Mouse (Mus musculus) intestine, postnatal 0 days (tissue): ENCODE measurements around the gene Rpap1. TPM values are rescaled to one million over a fixed set of nuclear protein-coding genes. Genes with fewer than 3 reads are reported as not detected.

ENCODE experiments used
- ATAC-seq: fragments of 200-750 bp; cut with Nextera tagmentation; 2 replicates; pipeline ENCODE4 v1.8.0; 2017; ENCODE audit warnings: mild to moderate bottlenecking, moderate TSS enrichment, moderate library complexity
- H3K27ac ChIP-seq: fragments of 300-500 bp; sonication (generic); 2 replicates; pipeline ENCODE4 v1.5.1; 2014; ENCODE audit warnings: mild to moderate bottlenecking, low read depth, low read length, moderate library complexity
- H3K27me3 ChIP-seq: fragments of 300-500 bp; sonication (generic); replicated peaks from 2 replicates; pipeline ENCODE4 v1.6.1; 2014; ENCODE audit warnings: low read length, mixed read lengths; ENCODE audit not compliant: control insufficient read depth, insufficient read depth
- H3K36me3 ChIP-seq: fragments of 300-500 bp; sonication (generic); 2 replicates; pipeline ENCODE4 v1.6.1; 2014; ENCODE audit warnings: mild to moderate bottlenecking, moderate library complexity; ENCODE audit not compliant: control insufficient read depth, insufficient read depth
- H3K4me1 ChIP-seq: fragments of 300-500 bp; sonication (generic); replicated peaks from 2 replicates; pipeline ENCODE4 v1.6.1; 2014; ENCODE audit warnings: antibody characterized with exemption, low read length, mixed read lengths; ENCODE audit not compliant: control insufficient read depth, insufficient read depth
- H3K4me2 ChIP-seq: fragments of 300-500 bp; sonication (generic); replicated peaks from 2 replicates; pipeline ENCODE4 v1.6.1; 2014; ENCODE audit warnings: low read depth, mild to moderate bottlenecking, moderate library complexity
- H3K4me3 ChIP-seq: fragments of 300-500 bp; sonication (generic); 2 replicates; pipeline ENCODE4 v1.5.1; 2014; ENCODE audit warnings: low read depth, low read length
- H3K9ac ChIP-seq: fragments of 300-500 bp; sonication (generic); 2 replicates; pipeline ENCODE4 v1.6.1; 2014; ENCODE audit warnings: mild to moderate bottlenecking, low read depth, low read length
- H3K9me3 ChIP-seq: fragments of 300-500 bp; sonication (generic); 2 replicates; pipeline ENCODE4 v1.6.1; 2016; ENCODE audit warnings: mixed run types; ENCODE audit not compliant: control insufficient read depth
- CTCF ChIP-seq: sonication (generic); IDR thresholded peaks from 2 replicates; pipeline ENCODE4 v1.5.1; 2016; ENCODE audit warnings: low read depth, mild to moderate bottlenecking, control low read depth, antibody characterized with exemption, moderate library complexity
- WGBS: fragments of 180-500 bp; shearing (Covaris S2); extraction: QIAGEN DNeasy Blood & Tissue Kit; methylation state at CpG from one replicate; pipeline ENCODE4 v1.1.7; 2014; 5-methylcytosine and 5-hydroxymethylcytosine counted together
- polyA plus RNA-seq: library from polyadenylated mRNA; unstranded; fragments of >200 nt; fragmentation: Nextera tagmentation; extraction: Ambion mirVana; gene quantifications from 2 replicates; pipeline ENCODE4 v1.2.1, GENCODE M21; 2015

Rpap1 gene
- polyA plus RNA-seq, 1 experiment from 2014 or later: 8.2 TPM

GRCm38 (mm10) chr2:119805536-119805935 is 18.2 kb upstream of the Rpap1 start:
- WGBS: 72% methylated on average over 8 of the region's 8 CpGs
- peaks cover 12% of the 10 kb centered on the region; the same call in 1 of the 2 replicates for H3K36me3 ChIP-seq
- H3K27me3 ChIP-seq: no peaks in the 10 kb centered on the region
- TF ChIP-seq CTCF: no peak
- H3K4me3 ChIP-seq: no peak overlapping the region
- H3K4me2 ChIP-seq: no peak overlapping the region
- no peak overlapping the region for H3K9ac ChIP-seq
- no peak for ATAC-seq
- H3K27ac ChIP-seq: no peak overlapping the region
- no peaks in the 10 kb centered on the region for H3K9me3 ChIP-seq
- no peaks in the 10 kb centered on the region for H3K4me1 ChIP-seq

GRCm38 (mm10) chr2:119804776-119805175 is 17.4 kb upstream of the Rpap1 start:
- Histone ChIP-seq H3K9me3 (no peaks in the 10 kb centered on the region), H3K9ac (no peak overlapping the region), H3K4me2 (no peak overlapping the region), H3K4me1 (no peaks in the 10 kb centered on the region), H3K36me3 (peaks cover 6% of the 10 kb centered on the region; the same call in 1 of the 2 replicates), H3K27me3 (no peaks in the 10 kb centered on the region), H3K4me3 (no peak overlapping the region), H3K27ac (no peak overlapping the region)
- ATAC-seq: no peak
- WGBS: 74% methylated on average over 9 of the region's 9 CpGs
- TF ChIP-seq CTCF: no peak

- H3K9ac ChIP-seq: no peak overlapping the region
- no peak for TF ChIP-seq CTCF
- no peaks in the 10 kb centered on the region for H3K27me3 ChIP-seq
- peaks cover 5% of the 10 kb centered on the region; the same call in 1 of the 2 replicates for H3K36me3 ChIP-seq
- H3K9me3 ChIP-seq: no peaks in the 10 kb centered on the region
- H3K4me2 ChIP-seq: no peak overlapping the region
- 76% methylated on average over 5 of the region's 5 CpGs for WGBS
- no peaks in the 10 kb centered on the region for H3K4me1 ChIP-seq
- ATAC-seq: no peak
- H3K4me3 ChIP-seq: no peak overlapping the region
- no peak overlapping the region for H3K27ac ChIP-seq
These were observed 16.9 kb upstream of the Rpap1 start for GRCm38 (mm10) chr2:119804275-119804628.

GRCm38 (mm10) chr2:119803618-119804274 is 16.4 kb upstream of the Rpap1 start:
- Histone ChIP-seq H3K4me3 (no peak overlapping the region), H3K4me1 (no peaks in the 10 kb centered on the region), H3K9ac (no peak overlapping the region), H3K27me3 (no peaks in the 10 kb centered on the region), H3K36me3 (0 out of 2 replicates have a peak, but pooled peaks cover 5% of the 10 kb centered on the region), H3K9me3 (no peaks in the 10 kb centered on the region), H3K4me2 (no peak overlapping the region), H3K27ac (no peak overlapping the region)
- no peak for TF ChIP-seq CTCF
- WGBS: 64% methylated on average over 6 of the region's 6 CpGs
- ATAC-seq: no peak

- Histone ChIP-seq H3K27me3 (no peaks in the 10 kb centered on the region), H3K4me2 (no peak overlapping the region), H3K27ac (no peak overlapping the region), H3K36me3 (0 out of 2 replicates have a peak, but pooled peaks cover 5% of the 10 kb centered on the region), H3K4me3 (no peak overlapping the region), H3K9ac (no peak overlapping the region), H3K4me1 (no peaks in the 10 kb centered on the region), H3K9me3 (no peaks in the 10 kb centered on the region)
- WGBS: 76% methylated on average over 10 of the region's 10 CpGs
- TF ChIP-seq CTCF: no peak
- no peak for ATAC-seq
These were observed 15.7 kb upstream of the Rpap1 start for GRCm38 (mm10) chr2:119802767-119803617.
